Mouse (Mus musculus) erythroblast, embryonic 14.5 days (primary cell): ENCODE results near the gene Trim50.

Source experiments
- GATA1 ChIP-seq: IDR thresholded peaks from 2 replicates; pipeline ENCODE4 v1.6.1; 2012; ENCODE audit warnings: low read length, inconsistent platforms, mixed read lengths
- TAL1 ChIP-seq: IDR thresholded peaks from 3 replicates; pipeline ENCODE4 v1.6.1; 2012; ENCODE audit warnings: low read length, inconsistent platforms, mixed read lengths

DNA sequence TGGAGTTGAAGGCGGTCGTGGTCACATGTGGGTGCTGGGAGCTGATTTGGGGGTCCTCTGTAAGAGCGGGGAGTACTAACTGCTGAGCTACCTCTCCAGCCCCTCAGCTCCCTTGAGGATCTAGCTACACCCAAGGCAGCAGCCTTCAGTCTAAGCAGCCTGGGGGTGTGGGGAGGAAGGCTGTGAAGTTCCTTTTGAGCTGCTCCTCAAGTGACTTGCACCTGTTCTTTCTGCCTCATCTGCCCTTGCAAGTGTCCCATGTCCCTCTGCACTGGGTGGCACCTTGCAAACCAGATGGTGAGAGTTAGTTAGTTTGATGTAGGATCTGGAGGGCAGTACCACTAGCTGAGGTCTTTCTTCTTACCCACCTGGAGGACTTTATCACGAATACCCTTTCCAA lies 55.0 kb downstream of the Trim50 start:
- TF ChIP-seq GATA1 (no peak), TAL1 (no peak)
